Mouse (Mus musculus): ENCODE measurements around the gene Dstn. TPM values are rescaled to one million over a fixed set of nuclear protein-coding genes. Genes with fewer than 3 reads are reported as not detected.

The Dstn gene
- total and polyA plus RNA-seq, 3 experiments, result 20.6 to 305 (median 233) TPM

- no peak for DNase-seq
Measured at GRCm38 (mm10) chr2:143955004-143955403, 39.9 kb downstream of the Dstn start.

- DNase-seq, result no peak
Measured at GRCm38 (mm10) chr2:143955746-143956145, 40.6 kb downstream of the Dstn start.

GRCm38 (mm10) chr2:143962192-143962591 lies 47.1 kb downstream of the Dstn start:
- no peak for DNase-seq

- DNase-seq, result no peak
Measured at GRCm38 (mm10) chr2:143963318-143963717, 48.2 kb downstream of the Dstn start.

- DNase-seq, result no peak
Measured at GRCm38 (mm10) chr2:143969260-143969659, 54.1 kb downstream of the Dstn start.

- DNase-seq, result no peak
Measured at GRCm38 (mm10) chr2:143970841-143971240, 55.7 kb downstream of the Dstn start.

GRCm38 (mm10) chr2:143971887-143972286 lies 56.8 kb downstream of the Dstn start:
- no peak for DNase-seq

GRCm38 (mm10) chr2:143973161-143973560 lies 58.0 kb downstream of the Dstn start:
- no peak for DNase-seq

GRCm38 (mm10) chr2:143975146-143975649 lies 60.1 kb downstream of the Dstn start:
- no peak for DNase-seq

GRCm38 (mm10) chr2:143978444-143979147 lies 63.5 kb downstream of the Dstn start:
- DNase-seq, result no peak

GRCm38 (mm10) chr2:143980781-143981398 lies 65.8 kb downstream of the Dstn start:
- DNase-seq, result peak; percentile 36

- no peak for DNase-seq
Measured at GRCm38 (mm10) chr2:143982152-143982551, 67.0 kb downstream of the Dstn start.

- DNase-seq, result no peak
Measured at GRCm38 (mm10) chr2:143982901-143983300, 67.8 kb downstream of the Dstn start.

- no peak for DNase-seq
Measured at GRCm38 (mm10) chr2:143983482-143983881, 68.4 kb downstream of the Dstn start.

GRCm38 (mm10) chr2:143987485-143987884 lies 72.4 kb downstream of the Dstn start:
- DNase-seq, result no peak

- DNase-seq, result no peak
Measured at GRCm38 (mm10) chr2:143988016-143988415, 72.9 kb downstream of the Dstn start.

GRCm38 (mm10) chr2:143990997-143991396 lies 75.9 kb downstream of the Dstn start:
- DNase-seq, result no peak

- peak; percentile 28 for DNase-seq
Measured at GRCm38 (mm10) chr2:143991964-143992672, 77.0 kb downstream of the Dstn start.

Other genes with a start within 250 kb of the Dstn start
- gene Bfsp1, start 52.1 kb upstream of the Dstn start, total RNA-seq (2021), result under 1 TPM; 0.37 to 0.79 TPM
- 0.62 and 0.81 TPM in 2 replicates for gene Bfsp1, start 52.1 kb upstream of the Dstn start, polyA plus RNA-seq (2012; rRNA removed)
- 100 to 1,000 TPM; 162 to 193 TPM for gene Rrbp1, start 95.9 kb downstream of the Dstn start, total RNA-seq (2021)
- gene Rrbp1, start 95.9 kb downstream of the Dstn start, polyA plus RNA-seq (2012; rRNA removed), result 30.3 and 36.0 TPM in 2 replicates
- gene Banf2, start 117.7 kb downstream of the Dstn start, total RNA-seq (2021), result not detected
- gene Banf2, start 117.7 kb downstream of the Dstn start, polyA plus RNA-seq (2012; rRNA removed), result not detected in 2 replicates